Mouse (Mus musculus) cerebellum, postnatal 25 days (tissue): ENCODE data around the gene Lrrk2.

Experiments
- DNase-seq, 2 experiments: peaks; one replicate each; pipeline ENCODE4 v3.0.0; 2021; ENCODE audit warnings: mixed read lengths in 2 of 2

The Lrrk2 gene

GRCm38 (mm10) chr15:91690648-91691047, 17.7 kb downstream of the Lrrk2 start:
- no peak for DNase-seq

DNA sequence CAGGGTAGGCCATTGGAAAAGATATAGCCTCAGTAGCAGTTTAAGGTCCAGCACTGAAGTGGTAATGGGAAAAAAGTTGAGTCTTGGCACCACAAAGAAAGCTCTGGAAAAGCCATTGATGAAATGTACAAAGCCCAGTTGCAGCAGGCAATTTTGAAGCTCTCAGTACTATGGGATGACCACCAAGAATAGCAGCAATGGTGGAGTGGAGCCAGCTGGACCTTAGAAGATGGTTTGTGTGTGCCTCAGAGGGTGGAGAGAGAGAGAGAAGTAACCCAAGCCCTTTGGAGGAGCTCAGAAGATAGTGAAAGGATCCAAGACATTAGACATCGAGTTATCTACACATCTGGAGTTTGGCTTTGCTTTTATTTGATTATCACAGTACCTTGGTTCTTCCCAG, 20.1 kb downstream of the Lrrk2 start:
- DNase-seq: no peak

GRCm38 (mm10) chr15:91693856-91694255, 20.9 kb downstream of the Lrrk2 start:
- no peak for DNase-seq

DNA sequence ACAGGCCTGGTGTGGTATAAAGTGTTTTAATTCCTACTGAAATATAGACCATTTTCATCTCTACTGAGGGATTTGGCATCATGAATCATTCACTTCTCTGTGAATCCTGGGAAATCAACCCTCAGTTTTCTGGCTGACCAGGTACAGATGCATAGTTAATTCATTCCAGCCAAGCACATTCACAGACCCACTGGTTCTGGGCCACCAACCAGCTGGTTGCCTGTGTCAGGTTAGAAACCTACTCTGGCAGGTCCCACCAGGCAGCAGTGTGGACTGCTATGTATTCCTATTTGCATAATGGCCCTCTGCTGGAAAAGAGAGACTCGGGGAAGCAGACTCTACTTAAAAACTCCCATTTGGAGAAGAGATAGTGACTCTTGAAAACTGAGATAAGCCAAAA, 27.9 kb downstream of the Lrrk2 start:
- DNase-seq: peak in 1 of 2 experiments; percentile 10

- DNase-seq: peak; percentile 58 to 62
Measured at GRCm38 (mm10) chr15:91702991-91703715, 30.2 kb downstream of the Lrrk2 start.

GRCm38 (mm10) chr15:91704091-91704490, 31.1 kb downstream of the Lrrk2 start:
- no peak for DNase-seq

DNA sequence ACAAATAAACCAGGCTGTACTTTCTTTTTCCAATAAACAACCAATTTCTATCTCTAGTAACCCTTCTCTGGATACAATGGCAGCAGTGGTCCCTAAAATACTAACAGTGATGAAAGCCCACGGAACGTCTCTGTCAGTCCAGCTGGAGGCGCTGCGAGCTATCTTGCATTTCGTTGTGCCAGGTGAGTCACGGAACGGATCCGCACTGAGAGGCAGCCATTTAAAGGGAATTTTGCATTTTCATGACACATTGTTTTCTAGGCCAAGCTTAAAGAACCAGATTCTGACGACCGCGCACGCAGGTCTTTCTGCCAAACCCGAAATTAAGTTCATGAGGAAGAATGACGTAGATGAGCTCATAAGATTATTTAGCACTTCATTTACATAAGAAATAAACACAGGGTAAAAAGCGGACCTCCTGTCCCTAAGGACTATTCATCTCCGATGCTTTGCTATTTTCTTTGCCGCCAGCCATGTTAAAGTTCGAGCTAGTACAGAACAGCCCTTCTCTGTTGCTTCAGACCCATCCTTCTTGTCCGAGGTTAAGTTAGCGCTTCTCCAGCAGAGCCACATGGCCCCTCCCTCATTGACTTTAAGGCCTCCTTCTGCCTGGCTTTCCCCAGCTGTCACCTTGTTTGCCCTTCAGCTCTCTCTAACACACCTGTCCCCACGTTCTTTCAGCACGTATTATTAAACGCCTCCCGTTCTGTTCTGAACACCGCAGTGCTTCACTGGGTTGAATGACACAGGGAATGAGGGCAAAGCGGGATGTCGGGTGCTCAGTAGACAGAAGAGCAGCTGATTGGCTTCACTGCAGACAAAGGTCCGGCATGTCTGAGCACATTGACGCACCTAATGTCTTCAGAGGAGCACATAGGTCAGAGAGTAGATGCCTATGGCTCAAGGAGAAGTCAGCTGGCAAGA, 36.5 kb downstream of the Lrrk2 start:
- peak; percentile 26 to 52 for DNase-seq

DNA sequence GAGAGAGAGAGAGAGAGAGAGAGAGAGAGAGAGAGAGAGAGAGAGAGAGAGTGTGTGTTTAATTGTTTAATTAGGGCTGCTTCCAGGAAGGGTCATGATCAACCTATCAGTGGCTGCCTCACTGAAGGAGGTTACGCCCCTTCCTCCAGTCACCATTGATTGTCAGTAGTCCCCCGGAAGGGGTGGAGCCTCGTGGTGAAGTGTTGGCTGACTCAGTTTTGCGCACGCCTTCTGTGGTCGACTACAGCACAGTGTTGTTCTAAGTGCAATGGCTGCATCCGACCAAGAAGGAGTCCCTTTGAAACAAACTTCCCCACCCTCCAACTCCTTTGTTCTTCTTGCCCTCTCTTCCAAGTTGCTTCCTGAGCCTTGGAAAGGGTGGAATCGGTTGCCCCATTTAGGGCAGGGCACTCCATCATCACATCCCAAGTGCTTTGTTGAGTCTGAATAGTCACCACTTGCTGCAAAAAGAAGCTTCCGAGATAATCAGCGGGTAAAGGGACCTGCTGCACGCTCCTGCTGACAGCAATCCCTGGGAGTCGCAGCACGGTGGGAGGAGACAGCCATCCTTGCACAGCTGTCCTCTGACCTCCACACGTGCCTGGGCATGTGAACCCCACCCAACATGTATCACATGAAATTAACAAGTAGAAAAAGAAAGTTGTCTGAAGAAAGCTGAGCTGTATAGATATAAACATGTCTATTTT, 62.4 kb downstream of the Lrrk2 start:
- DNase-seq: no peak

- DNase-seq: peak; percentile 46 to 71
Measured at GRCm38 (mm10) chr15:91736791-91737533, 64.0 kb downstream of the Lrrk2 start.

- DNase-seq: no peak
Measured at GRCm38 (mm10) chr15:91738808-91739207, 65.8 kb downstream of the Lrrk2 start.

DNA sequence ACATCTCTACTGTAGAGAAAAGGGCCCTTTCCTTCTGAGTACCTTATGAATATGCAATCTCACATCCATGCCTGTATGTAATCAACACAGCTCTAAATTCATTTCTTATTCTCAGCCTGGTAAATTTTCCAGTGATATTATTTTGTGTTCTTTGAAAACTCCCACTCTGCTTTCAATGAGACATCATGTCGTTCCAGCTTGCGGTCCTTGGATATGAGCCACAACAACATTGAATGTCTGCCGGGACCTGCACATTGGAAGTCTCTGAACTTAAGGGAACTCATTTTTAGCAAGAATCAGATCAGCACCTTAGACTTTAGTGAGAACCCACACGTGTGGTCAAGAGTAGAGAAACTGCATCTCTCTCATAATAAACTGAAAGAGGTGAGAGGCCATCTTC, 72.5 kb downstream of the Lrrk2 start:
- no peak for DNase-seq

- peak; percentile 32 to 67 for DNase-seq
Measured at GRCm38 (mm10) chr15:91752111-91752510, 79.1 kb downstream of the Lrrk2 start.

DNA sequence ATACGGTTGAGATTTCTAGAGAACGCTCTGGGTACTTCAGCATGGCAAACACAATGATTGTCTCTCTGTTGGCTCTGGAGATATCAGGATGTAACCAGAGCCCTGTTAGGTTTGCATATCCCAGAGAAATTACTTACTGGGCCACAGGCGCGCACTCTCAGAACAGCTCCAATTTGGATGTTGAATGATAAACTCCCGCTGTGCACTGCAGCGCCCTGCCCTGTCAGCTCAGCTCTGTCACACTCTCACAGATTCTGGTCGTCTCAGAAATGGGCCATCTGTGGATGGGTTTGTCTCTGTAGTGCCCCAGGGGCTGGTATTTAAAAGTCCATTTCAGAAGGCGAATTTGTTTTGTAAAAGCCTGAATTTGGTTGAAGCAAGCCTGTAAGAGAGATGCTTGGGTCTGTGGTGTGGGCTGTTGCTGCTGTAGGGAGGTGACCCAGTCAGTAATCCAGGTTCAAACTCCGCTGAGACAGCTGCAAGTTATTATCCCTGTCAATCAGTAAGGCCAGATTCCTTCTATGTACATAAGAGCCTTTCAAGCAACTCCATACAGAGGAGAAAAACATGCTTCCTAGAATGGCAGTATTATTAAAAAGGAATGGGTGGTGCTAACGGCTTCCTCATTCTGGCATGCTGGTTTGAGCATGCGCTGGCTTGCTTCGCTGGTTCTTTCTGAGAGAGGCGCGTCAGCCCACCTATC, 80.6 kb downstream of the Lrrk2 start:
- no peak for DNase-seq

GRCm38 (mm10) chr15:91754546-91754945, 81.6 kb downstream of the Lrrk2 start:
- DNase-seq: peak; percentile 67 to 83

DNA sequence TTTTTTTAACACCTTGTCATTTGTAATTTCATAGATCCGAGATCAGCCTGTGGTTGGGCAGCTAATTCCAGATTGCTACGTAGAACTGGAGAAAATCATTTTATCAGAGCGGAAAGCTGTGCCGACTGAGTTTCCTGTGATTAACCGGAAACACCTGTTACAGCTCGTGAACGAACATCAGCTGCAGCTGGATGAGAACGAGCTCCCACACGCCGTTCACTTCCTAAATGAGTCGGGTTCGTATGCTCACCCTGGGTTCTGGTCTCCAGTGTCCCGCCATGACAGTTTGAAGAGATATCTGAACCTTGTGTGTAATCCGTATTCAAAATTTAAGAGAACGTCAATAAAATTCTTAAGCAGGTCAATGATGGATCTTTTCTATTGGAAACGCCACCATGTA, 82.8 kb downstream of the Lrrk2 start:
- no peak for DNase-seq

- DNase-seq: no peak
Measured at GRCm38 (mm10) chr15:91772041-91772440, 99.1 kb downstream of the Lrrk2 start.

DNA sequence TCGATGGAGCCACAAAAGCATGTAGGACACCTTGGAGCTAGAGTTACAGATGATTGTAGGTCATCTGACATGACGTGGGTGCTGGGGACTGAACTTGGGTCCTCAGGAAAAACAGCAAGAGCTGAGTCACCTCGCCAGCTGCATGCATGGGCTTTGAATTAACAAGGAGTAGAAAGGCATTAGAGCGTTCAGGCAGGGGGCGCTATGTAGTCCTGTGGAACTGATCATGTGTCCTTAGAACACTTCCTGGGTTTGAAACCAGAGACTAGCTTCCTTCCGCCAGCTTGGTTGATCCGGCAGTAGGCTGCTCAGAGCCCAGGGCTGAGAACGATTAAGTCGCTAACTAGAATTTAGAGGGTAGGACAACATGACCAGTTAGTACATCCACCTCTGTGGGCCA, 106.2 kb downstream of the Lrrk2 start:
- no peak for DNase-seq

DNA sequence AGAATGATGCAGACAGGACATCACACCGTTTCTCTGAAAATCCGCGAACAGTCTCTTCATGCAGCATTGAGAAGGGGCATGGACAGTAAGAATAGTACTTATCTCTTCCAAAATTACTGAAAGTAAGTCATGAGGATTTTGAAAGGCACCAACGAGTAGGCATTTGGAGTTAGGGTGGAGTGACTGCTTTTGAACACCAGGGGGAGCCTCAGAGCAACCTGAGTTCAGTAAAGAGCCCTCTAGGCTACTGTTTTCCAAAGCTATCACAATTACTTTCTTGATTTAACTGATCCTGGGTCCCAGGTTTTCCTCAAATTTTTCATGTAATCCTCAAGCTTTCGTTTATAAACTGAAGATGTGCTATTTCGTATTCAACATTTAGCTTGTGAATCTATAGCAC, 108.2 kb downstream of the Lrrk2 start:
- peak; percentile 48 to 66 for DNase-seq

GRCm38 (mm10) chr15:91788338-91788737, 115.4 kb downstream of the Lrrk2 start:
- no peak for DNase-seq

- DNase-seq: no peak
Measured at GRCm38 (mm10) chr15:91806463-91806862, 133.5 kb downstream of the Lrrk2 start.

DNA sequence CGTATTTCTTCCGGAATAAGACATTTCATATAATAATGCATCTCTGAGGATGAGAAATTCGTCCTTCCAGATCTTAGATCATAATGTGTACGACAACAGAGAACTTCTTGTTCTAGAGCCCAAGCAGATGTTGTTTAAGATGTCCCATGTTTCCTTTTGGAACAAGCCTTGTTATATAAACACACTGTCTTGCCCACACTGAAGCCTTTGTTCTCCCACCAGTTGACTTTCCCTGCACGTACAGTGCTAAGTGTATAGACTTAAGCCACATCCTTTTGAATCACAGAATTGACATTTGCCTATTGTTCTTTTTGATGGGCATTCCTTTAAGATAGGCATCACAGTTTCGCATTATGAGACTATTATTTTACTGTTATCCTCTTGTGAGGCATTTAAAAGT, 162.3 kb downstream of the Lrrk2 start:
- DNase-seq: no peak

DNA sequence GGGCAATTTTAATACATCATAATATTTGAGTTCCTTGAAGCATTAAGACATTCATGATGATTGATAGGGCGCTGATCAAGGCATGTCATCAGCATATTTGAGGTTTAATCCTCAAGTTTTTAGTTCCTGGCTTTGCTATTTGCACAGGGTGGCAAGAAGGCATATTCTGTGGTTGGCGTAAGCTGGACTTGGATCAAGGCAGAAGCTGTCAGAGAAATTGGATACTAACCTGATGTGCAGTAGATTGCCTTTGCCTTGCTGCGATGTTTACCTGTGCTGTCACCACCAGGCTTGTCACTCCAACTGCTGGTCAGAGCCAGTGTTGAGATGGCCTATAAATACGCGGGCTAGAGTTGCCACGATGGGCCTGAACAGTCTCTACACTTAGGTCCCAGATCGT, 165.0 kb downstream of the Lrrk2 start, which contains the start of gene Smgc:
Smgc (plus strand) TSS at position 301 of the 400 bp plus-strand sequence.
- no peak for DNase-seq
